Mouse (Mus musculus): Measurements from ENCODE around the gene Ednrb.

Gene Ednrb

GRCm38 (mm10) chr14:103844011-103844549 lies at the start of gene Ednrb:
Gene Ednrb (minus strand): TSS chr14:103844402.
- DNase-seq, result no peak

- DNase-seq, result no peak
Measured at GRCm38 (mm10) chr14:103892411-103892938, 48.3 kb upstream of the Ednrb start.

GRCm38 (mm10) chr14:103890761-103891160 lies 46.6 kb upstream of the Ednrb start:
- DNase-seq, result no peak

GRCm38 (mm10) chr14:103884892-103885575 lies 40.8 kb upstream of the Ednrb start:
- DNase-seq, result no peak

- no peak for DNase-seq
Measured at GRCm38 (mm10) chr14:103882943-103883342, 38.7 kb upstream of the Ednrb start.

GRCm38 (mm10) chr14:103877117-103877516 lies 32.9 kb upstream of the Ednrb start:
- DNase-seq, result no peak

GRCm38 (mm10) chr14:103876598-103876997 lies 32.4 kb upstream of the Ednrb start:
- DNase-seq, result no peak

GRCm38 (mm10) chr14:103866636-103867035 lies 22.4 kb upstream of the Ednrb start:
- no peak for DNase-seq

GRCm38 (mm10) chr14:103865226-103865625 lies 21.0 kb upstream of the Ednrb start:
- DNase-seq, result no peak

GRCm38 (mm10) chr14:103850071-103850845 lies 6.1 kb upstream of the Ednrb start:
- no peak for DNase-seq

GRCm38 (mm10) chr14:103845716-103846115 lies 1.5 kb upstream of the Ednrb start:
- DNase-seq, result no peak

- DNase-seq, result no peak
Measured at GRCm38 (mm10) chr14:103844944-103845343, 742 bp upstream of the Ednrb start.

- DNase-seq, result no peak
Measured at GRCm38 (mm10) chr14:103843371-103844001, 716 bp downstream of the Ednrb start.

GRCm38 (mm10) chr14:103842896-103843295 lies 1.3 kb downstream of the Ednrb start:
- no peak for DNase-seq

GRCm38 (mm10) chr14:103840436-103840835 lies 3.8 kb downstream of the Ednrb start:
- no peak for DNase-seq

GRCm38 (mm10) chr14:103838887-103839286 lies 5.3 kb downstream of the Ednrb start:
- DNase-seq, result no peak

GRCm38 (mm10) chr14:103834589-103834988 lies 9.6 kb downstream of the Ednrb start:
- DNase-seq, result no peak

GRCm38 (mm10) chr14:103834147-103834546 lies 10.1 kb downstream of the Ednrb start:
- DNase-seq, result no peak

- no peak for DNase-seq
Measured at GRCm38 (mm10) chr14:103832472-103832871, 11.7 kb downstream of the Ednrb start.

GRCm38 (mm10) chr14:103831007-103831406 lies 13.2 kb downstream of the Ednrb start:
- DNase-seq, result no peak

- DNase-seq, result no peak
Measured at GRCm38 (mm10) chr14:103826343-103826742, 17.9 kb downstream of the Ednrb start.

GRCm38 (mm10) chr14:103825934-103826333 lies 18.3 kb downstream of the Ednrb start:
- DNase-seq, result no peak

- no peak for DNase-seq
Measured at GRCm38 (mm10) chr14:103823501-103823900, 20.7 kb downstream of the Ednrb start.
